Mouse (Mus musculus): ENCODE results near the gene Cbx3. TPM values are rescaled to one million over a fixed set of nuclear protein-coding genes. Genes with fewer than 3 reads are reported as not detected.
"Not testable (repeated sequence)": the region's sequence is repeated elsewhere in the genome, so short reads cannot be mapped to it uniquely, and the experiment has no call there.

The Cbx3 gene
- polyA plus RNA-seq, 1 experiment, result 9.7 TPM

GRCm38 (mm10) chr6:51468891-51469561, 1.1 kb upstream of the Cbx3 start:
- WGBS, result under 1% methylated on average over 63 of the region's 63 CpGs
- no peak for TF ChIP-seq CTCF (IDR thresholded peaks at IDR 0.05; ENCODE audit: insufficient read depth, low read length)
- TF ChIP-seq POLR2A (IDR thresholded peaks at IDR 0.05; ENCODE audit: borderline replicate concordance, extremely low read depth, low read depth, low read length), result peak; percentile 83; the same call in 1 of the 2 replicates
- Histone ChIP-seq H3K4me3 (replicated peaks; ENCODE audit: extremely low read depth, low read depth, low read length) (peak overlapping the region; percentile 98), H3K4me1 (ENCODE audit: control insufficient read depth, insufficient read depth, low read length) (peaks cover 11% of the 10 kb centered on the region)
- DNase-seq, result peak; percentile 85

GRCm38 (mm10) chr6:51469715-51470310, 347 bp upstream of the Cbx3 start, which contains the start of gene Hnrnpa2b1:
Hnrnpa2b1 (minus strand) TSS chr6:51469894.
- H3K4me3 ChIP-seq (replicated peaks; ENCODE audit: extremely low read depth, low read depth, low read length), result peak within 1 kb of the TSS; percentile 98
- WGBS, result under 1% methylated on average over 63 of the region's 63 CpGs
- TF ChIP-seq POLR2A (IDR thresholded peaks at IDR 0.05; ENCODE audit: borderline replicate concordance, extremely low read depth, low read depth, low read length) (peak; percentile 98), CTCF (IDR thresholded peaks at IDR 0.05; ENCODE audit: insufficient read depth, low read length) (no peak)

DNA sequence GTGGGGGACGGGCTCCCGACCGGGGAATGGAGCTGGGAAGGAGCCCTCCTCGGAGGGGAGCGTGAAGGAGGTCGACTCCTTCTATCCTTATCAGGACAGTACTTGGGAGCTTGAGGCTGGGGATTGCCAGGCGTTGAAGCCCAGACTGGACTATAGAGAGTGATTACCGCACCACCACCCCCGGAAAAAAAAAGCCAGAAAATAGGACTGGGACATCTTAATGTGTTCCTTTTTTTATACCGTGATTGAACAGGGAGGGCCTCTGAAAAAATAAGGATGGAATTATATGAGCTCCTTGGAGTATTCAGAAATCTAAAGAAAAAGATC, 982 bp downstream of the Cbx3 start:
- H3K4me3 ChIP-seq (replicated peaks; ENCODE audit: extremely low read depth, low read depth, low read length), result peak overlapping the region; percentile 98
- peaks cover 7% of the 10 kb centered on the region for H3K4me1 ChIP-seq (ENCODE audit: control insufficient read depth, insufficient read depth, low read length)
- under 1% methylated on average over 10 of the region's 10 CpGs for WGBS
- TF ChIP-seq CTCF (IDR thresholded peaks at IDR 0.05; ENCODE audit: insufficient read depth, low read length) (no peak), POLR2A (IDR thresholded peaks at IDR 0.05; ENCODE audit: borderline replicate concordance, extremely low read depth, low read depth, low read length) (no peak)
- no peak for DNase-seq

More at GRCm38 (mm10) chr6:51469715-51470310, 347 bp upstream of the Cbx3 start, which contains the start of gene Hnrnpa2b1:
- peaks cover 11% of the 10 kb centered on the region for H3K4me1 ChIP-seq (ENCODE audit: control insufficient read depth, insufficient read depth, low read length)
- DNase-seq, result peak; percentile 99

DNA sequence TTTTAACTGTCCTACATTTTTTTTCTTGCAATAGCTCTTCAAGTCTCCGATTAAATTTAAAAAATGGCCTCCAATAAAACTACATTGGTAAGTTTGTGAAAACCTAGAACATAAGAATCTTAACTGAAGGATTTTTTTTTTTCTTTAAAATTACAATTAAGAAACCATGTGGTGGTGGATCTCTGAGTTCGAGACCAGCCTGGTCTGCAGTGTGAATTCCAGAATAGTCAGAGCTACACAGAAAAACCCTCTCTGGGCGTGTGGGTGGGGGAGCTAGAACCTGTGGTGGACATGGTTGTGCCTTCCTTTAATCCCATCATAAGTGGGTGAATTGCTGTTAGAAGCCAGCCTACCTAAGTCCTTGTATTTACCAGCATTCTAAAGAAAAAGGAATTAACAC, 1.6 kb downstream of the Cbx3 start:
- H3K4me3 ChIP-seq (replicated peaks; ENCODE audit: extremely low read depth, low read depth, low read length), result no peak overlapping the region
- 32% methylated on average over 3 of the region's 3 CpGs for WGBS
- no peak for TF ChIP-seq CTCF (IDR thresholded peaks at IDR 0.05; ENCODE audit: insufficient read depth, low read length)
- peaks cover 5% of the 10 kb centered on the region for H3K4me1 ChIP-seq (ENCODE audit: control insufficient read depth, insufficient read depth, low read length)
- no peak for DNase-seq

DNA sequence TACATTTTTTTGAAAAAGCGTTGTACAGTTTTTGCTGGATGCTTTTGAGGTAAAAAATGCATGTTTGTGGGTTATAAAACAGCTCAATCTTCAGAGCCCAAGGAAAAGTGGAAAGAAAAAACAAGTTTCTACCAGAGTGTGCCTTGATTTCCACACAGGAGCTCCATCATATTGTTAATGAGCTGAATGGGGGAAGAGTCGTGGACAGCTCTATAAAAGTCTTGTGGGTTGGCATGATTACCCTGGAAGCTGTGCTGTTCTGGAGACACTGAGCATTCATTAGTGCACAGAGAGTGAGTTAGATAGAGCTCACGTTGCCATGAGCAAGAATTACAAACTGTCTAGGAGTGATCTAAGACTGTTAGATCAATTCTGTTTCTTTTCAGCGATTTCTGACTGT, 2.1 kb downstream of the Cbx3 start:
- no peak for TF ChIP-seq POLR2A (IDR thresholded peaks at IDR 0.05; ENCODE audit: borderline replicate concordance, extremely low read depth, low read depth, low read length)
- TF ChIP-seq CTCF (IDR thresholded peaks at IDR 0.05; ENCODE audit: insufficient read depth, low read length), result no peak
- WGBS, result 38% methylated on average over 4 of the region's 4 CpGs
- DNase-seq, result no peak
- H3K4me1 ChIP-seq (ENCODE audit: control insufficient read depth, insufficient read depth, low read length), result peaks cover 3% of the 10 kb centered on the region
- H3K4me3 ChIP-seq (replicated peaks; ENCODE audit: extremely low read depth, low read depth, low read length), result no peak overlapping the region

DNA sequence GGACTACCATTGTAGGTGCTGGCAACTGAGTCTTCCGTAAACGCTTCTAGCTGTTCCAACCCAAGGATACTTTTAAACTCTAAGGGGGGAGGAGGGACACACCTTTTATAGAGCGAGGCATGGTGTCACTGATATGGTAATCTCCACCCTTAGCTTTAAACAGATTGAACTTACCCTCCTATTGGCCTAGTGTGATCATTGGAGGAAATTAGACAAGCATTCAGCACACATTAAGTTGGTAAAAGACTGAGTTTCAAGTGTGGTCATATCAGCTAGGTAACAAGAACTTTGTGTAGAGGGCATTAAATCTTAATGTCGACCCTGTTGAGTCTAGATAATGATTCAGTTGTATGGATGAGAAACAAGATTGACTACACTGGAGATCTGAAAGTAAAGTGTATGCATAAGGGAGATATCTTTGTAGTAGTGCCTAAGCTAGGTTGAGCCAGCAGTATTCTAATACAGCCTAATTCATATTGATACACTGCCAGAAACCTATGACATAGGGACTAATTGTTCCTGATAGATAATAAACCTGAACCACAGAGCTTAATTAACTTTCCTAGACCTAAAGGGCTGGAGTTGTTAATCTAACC, 9.1 kb downstream of the Cbx3 start:
- 94% methylated on average over 4 of the region's 4 CpGs for WGBS

GRCm38 (mm10) chr6:51481548-51481947, 11.4 kb downstream of the Cbx3 start:
- Histone ChIP-seq H3K4me1 (ENCODE audit: control insufficient read depth, insufficient read depth, low read length) (no peaks in the 10 kb centered on the region), H3K4me3 (replicated peaks; ENCODE audit: extremely low read depth, low read depth, low read length) (no peak overlapping the region)
- no peak for TF ChIP-seq CTCF (IDR thresholded peaks at IDR 0.05; ENCODE audit: insufficient read depth, low read length)
- TF ChIP-seq POLR2A (IDR thresholded peaks at IDR 0.05; ENCODE audit: borderline replicate concordance, extremely low read depth, low read depth, low read length), result no peak
- 89% methylated on average over 8 of the region's 8 CpGs for WGBS
- DNase-seq, result no peak

More for the DNA sequence above, 9.1 kb downstream of the Cbx3 start:
- Histone ChIP-seq H3K4me3 (replicated peaks; ENCODE audit: extremely low read depth, low read depth, low read length) (no peak overlapping the region), H3K4me1 (ENCODE audit: control insufficient read depth, insufficient read depth, low read length) (no peaks in the 10 kb centered on the region)
- DNase-seq, result no peak
- TF ChIP-seq POLR2A (IDR thresholded peaks at IDR 0.05; ENCODE audit: borderline replicate concordance, extremely low read depth, low read depth, low read length), result no peak
- TF ChIP-seq CTCF (IDR thresholded peaks at IDR 0.05; ENCODE audit: insufficient read depth, low read length), result no peak

DNA sequence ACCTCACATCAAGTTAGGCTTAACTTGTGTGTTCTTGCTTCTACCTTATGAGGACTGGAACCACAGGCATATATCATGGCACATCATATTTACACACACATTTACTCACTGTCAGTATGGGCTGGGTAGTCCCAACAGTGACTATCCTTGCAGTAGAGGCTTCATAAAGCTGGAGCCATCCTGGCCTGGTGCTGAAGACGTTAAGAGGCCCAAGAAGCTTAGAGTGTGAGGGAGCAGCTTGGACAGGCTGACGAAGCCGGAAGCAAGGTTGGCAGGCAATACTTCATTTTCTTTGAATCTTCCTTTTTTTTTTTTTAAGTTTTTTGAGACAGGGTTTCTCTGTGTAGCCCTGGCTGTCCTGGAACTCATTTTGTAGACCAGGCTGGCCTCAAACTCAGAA, 13.7 kb downstream of the Cbx3 start:
- no peak for DNase-seq
- WGBS, result 90% methylated on average over 3 of the region's 3 CpGs

DNA sequence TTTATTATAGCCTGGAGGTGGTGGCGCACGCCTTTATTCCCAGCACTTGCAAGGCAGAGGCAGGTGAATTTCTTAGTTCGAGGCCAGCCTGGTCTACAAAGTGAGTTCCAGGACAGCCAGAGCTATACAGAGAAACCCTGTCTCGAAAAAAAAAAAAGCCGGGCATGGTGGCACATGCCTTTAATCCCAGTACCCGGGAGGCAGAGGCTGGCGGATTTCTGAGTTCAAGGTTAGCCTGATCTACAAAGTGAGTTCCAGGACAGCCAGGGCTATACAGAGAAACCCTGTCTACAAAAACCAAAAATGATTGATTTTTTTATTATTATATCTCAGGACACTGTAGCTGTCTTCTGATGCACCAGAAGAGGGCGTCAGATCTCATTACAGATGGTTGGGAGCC, 14.4 kb downstream of the Cbx3 start:
- WGBS, result 94% methylated on average over 8 of the region's 8 CpGs
- H3K4me3 ChIP-seq (replicated peaks; ENCODE audit: extremely low read depth, low read depth, low read length); DNase-seq; H3K4me1 ChIP-seq (ENCODE audit: control insufficient read depth, insufficient read depth, low read length): not testable (repeated sequence)

More for the DNA sequence above, 13.7 kb downstream of the Cbx3 start:
- H3K4me3 ChIP-seq (replicated peaks; ENCODE audit: extremely low read depth, low read depth, low read length), result no peak overlapping the region
- no peaks in the 10 kb centered on the region for H3K4me1 ChIP-seq (ENCODE audit: control insufficient read depth, insufficient read depth, low read length)
- no peak for TF ChIP-seq CTCF (IDR thresholded peaks at IDR 0.05; ENCODE audit: insufficient read depth, low read length)
- TF ChIP-seq POLR2A (IDR thresholded peaks at IDR 0.05; ENCODE audit: borderline replicate concordance, extremely low read depth, low read depth, low read length), result no peak

DNA sequence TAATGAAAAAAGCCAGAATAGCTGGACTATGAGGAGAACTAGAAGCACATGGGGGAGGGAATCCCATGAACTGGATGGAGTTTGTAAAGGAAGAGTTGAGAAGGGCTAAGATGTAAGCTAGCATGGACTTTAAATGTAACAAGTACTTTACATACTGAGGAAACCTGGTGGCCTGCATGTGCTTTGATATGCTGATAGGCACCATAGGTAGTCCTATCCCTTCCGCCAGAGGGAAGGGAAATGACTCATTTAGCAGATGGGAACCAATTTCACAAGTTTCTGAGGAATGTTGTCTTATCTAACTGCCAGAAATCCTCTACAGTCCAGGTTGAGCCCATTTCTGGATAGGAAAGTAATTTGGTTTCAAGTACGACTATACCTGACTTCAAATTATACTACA, 15.5 kb downstream of the Cbx3 start:
- 67% methylated on average over 2 of the region's 2 CpGs for WGBS
- TF ChIP-seq POLR2A (IDR thresholded peaks at IDR 0.05; ENCODE audit: borderline replicate concordance, extremely low read depth, low read depth, low read length), result no peak
- no peak for TF ChIP-seq CTCF (IDR thresholded peaks at IDR 0.05; ENCODE audit: insufficient read depth, low read length)
- H3K4me1 ChIP-seq (ENCODE audit: control insufficient read depth, insufficient read depth, low read length), result no peaks in the 10 kb centered on the region
- no peak for DNase-seq
- no peak overlapping the region for H3K4me3 ChIP-seq (replicated peaks; ENCODE audit: extremely low read depth, low read depth, low read length)
